Mouse (Mus musculus): ENCODE measurements at regions not wholly inside any gene's neighbourhood (a gene's known extent, or its start where the extent isn't known, plus 50 kb on each side); places are given as distances from the start of the nearest gene placed in this dataset.

DNA sequence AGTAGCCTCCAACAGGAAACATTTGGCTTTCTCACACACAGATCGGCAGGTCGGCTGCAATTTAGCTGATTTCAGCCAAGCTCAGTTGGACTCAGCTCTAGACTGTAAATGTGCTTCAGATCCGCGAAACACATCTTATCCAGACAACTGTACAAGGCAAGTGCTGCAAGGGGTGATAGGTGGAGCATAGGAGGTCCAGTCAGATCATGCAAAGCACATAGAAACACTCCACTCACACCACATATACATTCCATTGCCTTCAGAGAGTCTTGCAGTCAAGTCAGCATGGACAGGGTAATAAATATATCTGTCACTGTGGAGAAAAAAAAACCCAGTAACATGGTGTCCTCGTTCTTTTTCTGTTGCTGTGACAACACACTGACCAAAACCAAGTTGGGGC lies 160.3 kb downstream of the H2al1j start:
- TF ChIP-seq CTCF (IDR thresholded peaks at IDR 0.05; ENCODE audit: extremely low read depth, insufficient read length, insufficient replicate concordance, low read depth, low read length) = no peak
- TF ChIP-seq POLR2A (IDR thresholded peaks at IDR 0.05; ENCODE audit: low read depth, low read length) = no peak
